Mouse (Mus musculus) heart, embryonic 14.5 days (tissue): ENCODE data around the gene Galnt7. TPM values are rescaled to one million over a fixed set of nuclear protein-coding genes. Genes with fewer than 3 reads are reported as not detected.

Source experiments
- ATAC-seq: fragments of 200-750 bp; cut with Nextera tagmentation; 2 replicates; pipeline ENCODE4 v1.8.0; 2017; ENCODE audit warnings: low read depth, moderate TSS enrichment; ENCODE audit not compliant: insufficient number of reproducible peaks, insufficient read depth, low FRiP score
- H3K27ac ChIP-seq, 2 experiments: fragments of 200-500 bp in 1 of 2; fragments of 300-500 bp in 1 of 2; sonication (generic) in 1 of 2; replicated peaks in 1 of 2; 2 replicates each; pipeline ENCODE4 v1.5.1; 2012 to 2014; ENCODE audit warnings: low read depth in 2 of 2, low read length in 2 of 2, control low read depth in 1 of 2, mild to moderate bottlenecking in 1 of 2, mixed read lengths in 1 of 2; ENCODE audit not compliant: control insufficient read depth in 1 of 2, insufficient read depth in 1 of 2
- H3K27me3 ChIP-seq: fragments of 300-500 bp; sonication (generic); 2 replicates; pipeline ENCODE4 v1.6.1; 2014; ENCODE audit warnings: mild to moderate bottlenecking, low read length, control low read depth; ENCODE audit not compliant: control insufficient read depth, insufficient read depth
- H3K36me3 ChIP-seq: fragments of 300-500 bp; sonication (generic); 2 replicates; pipeline ENCODE4 v1.6.1; 2014; ENCODE audit warnings: mild to moderate bottlenecking, control low read depth, low read length, mixed read lengths; ENCODE audit not compliant: control insufficient read depth, insufficient read depth
- H3K4me1 ChIP-seq, 2 experiments: fragments of 200-500 bp in 1 of 2; fragments of 300-500 bp in 1 of 2; sonication (generic) in 1 of 2; 2 replicates each; pipeline ENCODE4 v1.6.1; 2012 to 2014; ENCODE audit warnings: low read length in 2 of 2, control low read depth in 1 of 2, mixed read lengths in 1 of 2; ENCODE audit not compliant: control insufficient read depth in 2 of 2, insufficient read depth in 2 of 2
- H3K4me2 ChIP-seq: fragments of 300-500 bp; sonication (generic); 2 replicates; pipeline ENCODE4 v1.6.1; 2014; ENCODE audit warnings: mild to moderate bottlenecking, low read length
- H3K4me3 ChIP-seq, 2 experiments: fragments of 200-500 bp in 1 of 2; fragments of 300-500 bp in 1 of 2; sonication (generic) in 1 of 2; 2 replicates each; pipeline ENCODE4 v1.5.1; 2012 to 2014; ENCODE audit warnings: low read length in 2 of 2, mild to moderate bottlenecking in 2 of 2, control low read depth in 1 of 2, low read depth in 1 of 2, moderate library complexity in 1 of 2; ENCODE audit not compliant: control insufficient read depth in 1 of 2, insufficient read depth in 1 of 2
- H3K9ac ChIP-seq: fragments of 300-500 bp; sonication (generic); 2 replicates; pipeline ENCODE4 v1.6.1; 2014; ENCODE audit warnings: mild to moderate bottlenecking, low read length
- H3K9me3 ChIP-seq: fragments of 300-500 bp; sonication (generic); 2 replicates; pipeline ENCODE4 v1.6.1; 2016; ENCODE audit warnings: low read length, control low read depth; ENCODE audit not compliant: control insufficient read depth
- WGBS: fragments of 180-500 bp; shearing (Covaris S2); extraction: QIAGEN DNeasy Blood & Tissue Kit; methylation state at CpG from one replicate; pipeline ENCODE4 v1.1.7; 2014; 5-methylcytosine and 5-hydroxymethylcytosine counted together
- polyA plus RNA-seq: library from polyadenylated mRNA; unstranded; fragments of >200 nt; fragmentation: Nextera tagmentation; extraction: Ambion mirVana; gene quantifications from 2 replicates; pipeline ENCODE4 v1.2.1, GENCODE M21; 2014

The Galnt7 gene
- polyA plus RNA-seq, 1 experiment from 2014 or later = 6.1 TPM

- Histone ChIP-seq H3K27me3 (peaks cover 13% of the 10 kb centered on the region), H3K27ac (no peak overlapping the region), H3K4me2 (0 out of 2 replicates have a peak overlapping the region, but pooled peaks have one; percentile 0), H3K9me3 (no peaks in the 10 kb centered on the region), H3K36me3 (no peaks in the 10 kb centered on the region), H3K4me3 (no peak overlapping the region), H3K4me1 (peaks cover 6 to 17% of the 10 kb centered on the region in 2 experiments), H3K9ac (no peak overlapping the region)
- no peak for ATAC-seq
- 63% methylated on average over 10 of the region's 11 CpGs for WGBS
Observed at GRCm38 (mm10) chr8:57610706-57611418, 42.0 kb downstream of the Galnt7 start.

GRCm38 (mm10) chr8:57602511-57602910, 50.3 kb downstream of the Galnt7 start:
- no peaks in the 10 kb centered on the region for H3K36me3 ChIP-seq
- H3K4me2 ChIP-seq = no peak overlapping the region
- no peaks in the 10 kb centered on the region for H3K9me3 ChIP-seq
- no peak for ATAC-seq
- H3K27ac ChIP-seq = no peak overlapping the region
- peaks cover 7% of the 10 kb centered on the region; the same call in 1 of the 2 replicates for H3K27me3 ChIP-seq
- H3K9ac ChIP-seq = no peak overlapping the region
- H3K4me1 ChIP-seq = peaks cover 8 to 11% of the 10 kb centered on the region in 2 experiments
- H3K4me3 ChIP-seq = no peak overlapping the region
- WGBS = 69% methylated on average over 5 of the region's 5 CpGs

- H3K4me1 ChIP-seq = peaks cover 8 to 11% of the 10 kb centered on the region in 2 experiments
- H3K9ac ChIP-seq = no peak overlapping the region
- H3K27me3 ChIP-seq = peaks cover 7% of the 10 kb centered on the region; the same call in 1 of the 2 replicates
- H3K4me3 ChIP-seq = no peak overlapping the region
- no peak overlapping the region for H3K27ac ChIP-seq
- no peak overlapping the region for H3K4me2 ChIP-seq
- H3K36me3 ChIP-seq = no peaks in the 10 kb centered on the region
- H3K9me3 ChIP-seq = no peaks in the 10 kb centered on the region
- 65% methylated on average over 12 of the region's 12 CpGs for WGBS
- no peak for ATAC-seq
Observed at GRCm38 (mm10) chr8:57601987-57602418, 50.8 kb downstream of the Galnt7 start.

GRCm38 (mm10) chr8:57599813-57600555, 52.8 kb downstream of the Galnt7 start:
- 23% methylated on average over 22 of the region's 22 CpGs for WGBS
- Histone ChIP-seq H3K4me1 (peaks cover 8 to 11% of the 10 kb centered on the region in 2 experiments), H3K9me3 (no peaks in the 10 kb centered on the region), H3K27me3 (no peaks in the 10 kb centered on the region), H3K36me3 (no peaks in the 10 kb centered on the region), H3K27ac (no peak overlapping the region), H3K4me2 (peak overlapping the region; percentile 59), H3K4me3 (peak overlapping the region; percentile 11 to 32; a peak in 3 of 4 replicates), H3K9ac (peak overlapping the region; percentile 30; the same call in 1 of the 2 replicates)
- no peak for ATAC-seq

GRCm38 (mm10) chr8:57595853-57596252, 57.0 kb downstream of the Galnt7 start:
- Histone ChIP-seq H3K27me3 (no peaks in the 10 kb centered on the region), H3K4me2 (no peak overlapping the region), H3K9me3 (no peaks in the 10 kb centered on the region), H3K4me1 (peaks cover 3 to 4% of the 10 kb centered on the region in 2 experiments; a peak in 3 of 4 replicates), H3K27ac (no peak overlapping the region), H3K4me3 (no peak overlapping the region), H3K9ac (no peak overlapping the region), H3K36me3 (no peaks in the 10 kb centered on the region)
- no peak for ATAC-seq
- WGBS = 89% methylated on average over 3 of the region's 3 CpGs

- no peaks in the 10 kb centered on the region for H3K27me3 ChIP-seq
- no peak overlapping the region for H3K4me3 ChIP-seq
- no peak overlapping the region for H3K9ac ChIP-seq
- no peak for ATAC-seq
- H3K9me3 ChIP-seq = no peaks in the 10 kb centered on the region
- H3K4me2 ChIP-seq = no peak overlapping the region
- 64% methylated on average over 6 of the region's 6 CpGs for WGBS
- H3K27ac ChIP-seq = no peak overlapping the region
- no peaks in the 10 kb centered on the region for H3K4me1 ChIP-seq
- H3K36me3 ChIP-seq = no peaks in the 10 kb centered on the region
Observed at GRCm38 (mm10) chr8:57594175-57594885, 58.5 kb downstream of the Galnt7 start.

- H3K36me3 ChIP-seq = no peaks in the 10 kb centered on the region
- H3K4me2 ChIP-seq = no peak overlapping the region
- WGBS = 80% methylated on average over 7 of the region's 7 CpGs
- no peak overlapping the region for H3K27ac ChIP-seq
- H3K27me3 ChIP-seq = no peaks in the 10 kb centered on the region
- H3K4me1 ChIP-seq = no peaks in the 10 kb centered on the region
- H3K9me3 ChIP-seq = no peaks in the 10 kb centered on the region
- H3K4me3 ChIP-seq = no peak overlapping the region
- ATAC-seq = no peak
- no peak overlapping the region for H3K9ac ChIP-seq
Observed at GRCm38 (mm10) chr8:57592604-57593003, 60.2 kb downstream of the Galnt7 start.
